Comparison of ENCODE assay signal across 26 mouse cellular contexts in the genomic region with DNA sequence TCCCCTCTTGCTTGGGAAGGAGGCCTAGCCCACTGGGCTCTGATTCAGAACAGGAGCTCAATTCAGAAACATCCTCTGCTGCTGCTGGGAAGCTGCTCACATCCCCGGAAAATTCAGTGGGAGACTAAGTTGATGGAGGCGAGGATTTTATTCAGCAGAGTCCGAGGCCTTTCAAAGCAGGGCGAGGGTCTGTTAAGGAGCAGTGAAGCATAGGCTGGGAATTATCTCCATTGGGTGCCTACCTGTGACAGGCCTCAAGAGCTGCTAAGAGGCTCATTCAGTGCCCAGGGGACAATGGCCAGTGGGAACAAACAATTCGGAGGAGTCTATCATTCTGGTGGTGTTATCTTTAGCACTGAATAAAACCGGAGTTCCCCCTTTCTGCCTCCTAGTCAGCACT. TPM values are rescaled to one million over a fixed set of nuclear protein-coding genes. Genes with fewer than 3 reads are reported as not detected.
"Had no signal": no experiment of that assay in that cellular context is flagged by ENCODE, and none has a peak within 500 bp of the region (broad histone marks: within the 10 kb centered on the region; RNA-seq: fewer than 3 reads in every experiment).

No protein-coding gene starts in this region.

- H3K9me3 ChIP-seq: limb, embryonic 12.5 days; limb, embryonic 15.5 days; liver, embryonic 15.5 days; lung, embryonic 15.5 days; megakaryocyte, embryonic 14.5 days; midbrain, embryonic 12.5 days; neural tube, embryonic 13.5 days had no signal

- H3K27ac ChIP-seq: limb, embryonic 12.5 days; limb, embryonic 15.5 days; liver, embryonic 15.5 days; lung, embryonic 15.5 days; midbrain, embryonic 12.5 days; neural tube, embryonic 13.5 days; stomach, postnatal 0 days had no signal

- H3K9ac ChIP-seq: limb, embryonic 12.5 days; limb, embryonic 15.5 days; liver, embryonic 15.5 days; lung, embryonic 15.5 days; midbrain, embryonic 12.5 days; neural tube, embryonic 13.5 days had no signal

- H3K27me3 ChIP-seq: limb, embryonic 15.5 days; lung, embryonic 15.5 days had no signal

- DNase-seq: kidney, adult 18-20 months; kidney, adult 9 months; kidney, postnatal 14 days; kidney, postnatal 4 days; left cerebral cortex, postnatal 4 days; lung, adult 18-20 months; lung, postnatal 10 days; lung, postnatal 36 days; right cerebral cortex, adult 18-20 months; right cerebral cortex, postnatal 14 days; right cerebral cortex, postnatal 4 days; thymus, adult 2 months; thymus, postnatal 14 days; thymus, postnatal 4 days had no signal

- H3K4me1 ChIP-seq: limb, embryonic 12.5 days; limb, embryonic 15.5 days; liver, embryonic 15.5 days had no signal

- H3K36me3 ChIP-seq: limb, embryonic 12.5 days; limb, embryonic 15.5 days; liver, embryonic 15.5 days; lung, embryonic 15.5 days; midbrain, embryonic 12.5 days; neural tube, embryonic 13.5 days had no signal

- H3K4me3 ChIP-seq: limb, embryonic 12.5 days; limb, embryonic 15.5 days; liver, embryonic 15.5 days; lung, embryonic 15.5 days; megakaryocyte, embryonic 14.5 days; midbrain, embryonic 12.5 days; myocyte; neural tube, embryonic 13.5 days had no signal

- H3K4me2 ChIP-seq: limb, embryonic 12.5 days; limb, embryonic 15.5 days; liver, embryonic 11.5 days; liver, embryonic 15.5 days; lung, embryonic 15.5 days; midbrain, embryonic 12.5 days; neural tube, embryonic 13.5 days had no signal

RNA-seq across cellular contexts. Expression of a gene that starts 59.6 kb away (rescaled TPM):
- polyA plus RNA-seq: kidney, embryonic 16.5 days; liver, embryonic 11.5 days; lung, embryonic 15.5 days; myocyte; stomach, embryonic 14.5 days; stomach, postnatal 0 days had no signal
